Mouse (Mus musculus) midbrain, embryonic 15.5 days (tissue): ENCODE data around the gene Gm49361. TPM values are rescaled to one million over a fixed set of nuclear protein-coding genes. Genes with fewer than 3 reads are reported as not detected.

Source experiments
- ATAC-seq: fragments of 200-750 bp; cut with Nextera tagmentation; replicated peaks from 2 replicates; pipeline ENCODE4 v1.8.0; 2017; ENCODE audit warnings: moderate TSS enrichment
- H3K27ac ChIP-seq: fragments of 300-500 bp; sonication (generic); 2 replicates; pipeline ENCODE4 v1.5.1; 2015; ENCODE audit warnings: mild to moderate bottlenecking, inconsistent platforms
- H3K27me3 ChIP-seq: fragments of 300-500 bp; sonication (generic); replicated peaks from 2 replicates; pipeline ENCODE4 v1.6.1; 2015; ENCODE audit warnings: inconsistent platforms
- H3K36me3 ChIP-seq: fragments of 300-500 bp; sonication (generic); replicated peaks from 2 replicates; pipeline ENCODE4 v1.6.1; 2015; ENCODE audit warnings: inconsistent platforms
- H3K4me1 ChIP-seq: fragments of 300-500 bp; sonication (generic); 2 replicates; pipeline ENCODE4 v1.6.1; 2015; ENCODE audit warnings: inconsistent platforms
- H3K4me2 ChIP-seq: fragments of 300-500 bp; sonication (generic); 2 replicates; pipeline ENCODE4 v1.6.1; 2015; ENCODE audit warnings: inconsistent platforms, mild to moderate bottlenecking, moderate library complexity
- H3K4me3 ChIP-seq: fragments of 300-500 bp; sonication (generic); 2 replicates; pipeline ENCODE4 v1.5.1; 2015; ENCODE audit warnings: mild to moderate bottlenecking, inconsistent platforms
- H3K9ac ChIP-seq: fragments of 300-500 bp; sonication (generic); 2 replicates; pipeline ENCODE4 v1.6.1; 2015; ENCODE audit warnings: mild to moderate bottlenecking, inconsistent platforms
- H3K9me3 ChIP-seq: fragments of 300-500 bp; sonication (generic); 2 replicates; pipeline ENCODE4 v1.6.1; 2016; ENCODE audit warnings: inconsistent platforms
- WGBS: fragments of 180-500 bp; shearing (Covaris S2); methylation state at CpG from one replicate; pipeline ENCODE4 v1.1.7; 2015; ENCODE audit warnings: mixed read lengths; 5-methylcytosine and 5-hydroxymethylcytosine counted together
- polyA plus RNA-seq: library from polyadenylated mRNA; unstranded; fragments of >200 nt; fragmentation: Nextera tagmentation; extraction: Ambion mirVana; gene quantifications from 2 replicates; pipeline ENCODE4 v1.2.1, GENCODE M21; 2015

Gene Gm49361
- polyA plus RNA-seq, 1 experiment from 2014 or later = not detected

DNA sequence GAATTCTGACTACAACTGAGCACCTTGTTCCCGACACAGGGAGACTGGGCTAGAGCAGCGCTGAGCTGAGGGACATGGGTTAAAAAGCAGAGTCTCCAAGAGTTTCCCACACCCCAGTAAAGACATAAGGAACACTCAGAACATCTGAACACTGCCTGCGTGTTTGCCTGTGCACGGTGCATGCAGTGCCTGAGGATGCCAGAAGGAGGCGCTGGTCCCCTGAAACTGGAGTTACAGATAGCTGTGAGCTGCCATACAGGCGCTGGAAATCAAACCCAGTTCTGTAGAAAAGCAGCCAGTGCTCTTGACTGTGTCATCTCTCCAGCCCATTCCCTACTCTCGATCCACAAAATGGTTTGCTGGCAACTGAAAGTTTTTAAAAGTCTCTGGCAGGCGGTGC lies 19.7 kb downstream of the Gm49361 start:
- H3K27me3 ChIP-seq = no peaks in the 10 kb centered on the region
- no peak overlapping the region for H3K9ac ChIP-seq
- no peak for ATAC-seq
- H3K4me2 ChIP-seq = no peak overlapping the region
- no peak overlapping the region for H3K27ac ChIP-seq
- H3K4me1 ChIP-seq = peaks cover 13% of the 10 kb centered on the region
- no peak overlapping the region for H3K4me3 ChIP-seq
- 78% methylated on average over 8 of the region's 8 CpGs for WGBS
- H3K36me3 ChIP-seq = no peaks in the 10 kb centered on the region
- no peaks in the 10 kb centered on the region for H3K9me3 ChIP-seq

DNA sequence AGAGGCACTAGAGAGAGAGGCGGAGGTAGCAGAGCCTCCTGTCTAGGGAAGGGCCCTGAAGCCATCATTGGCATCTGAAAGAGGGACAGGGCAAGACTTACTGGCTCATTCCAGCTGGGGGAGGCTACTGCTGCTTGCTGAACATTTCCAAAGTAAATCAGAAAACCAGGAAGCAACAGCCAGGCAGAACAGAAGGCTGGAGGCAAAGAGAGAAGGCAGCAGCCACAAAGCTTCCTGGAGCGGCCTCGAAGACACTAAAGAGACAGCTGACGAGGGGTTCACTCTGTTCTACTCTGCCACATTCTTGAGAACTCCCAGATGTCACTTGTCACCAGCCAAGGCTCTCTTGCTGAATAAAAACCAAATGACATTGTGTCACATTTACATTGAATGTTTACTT lies 21.4 kb downstream of the Gm49361 start:
- 78% methylated on average over 4 of the region's 4 CpGs for WGBS
- Histone ChIP-seq H3K4me2 (no peak overlapping the region), H3K27me3 (no peaks in the 10 kb centered on the region), H3K9me3 (no peaks in the 10 kb centered on the region), H3K9ac (no peak overlapping the region), H3K27ac (no peak overlapping the region), H3K4me3 (no peak overlapping the region), H3K4me1 (no peaks in the 10 kb centered on the region), H3K36me3 (no peaks in the 10 kb centered on the region)
- no peak for ATAC-seq

DNA sequence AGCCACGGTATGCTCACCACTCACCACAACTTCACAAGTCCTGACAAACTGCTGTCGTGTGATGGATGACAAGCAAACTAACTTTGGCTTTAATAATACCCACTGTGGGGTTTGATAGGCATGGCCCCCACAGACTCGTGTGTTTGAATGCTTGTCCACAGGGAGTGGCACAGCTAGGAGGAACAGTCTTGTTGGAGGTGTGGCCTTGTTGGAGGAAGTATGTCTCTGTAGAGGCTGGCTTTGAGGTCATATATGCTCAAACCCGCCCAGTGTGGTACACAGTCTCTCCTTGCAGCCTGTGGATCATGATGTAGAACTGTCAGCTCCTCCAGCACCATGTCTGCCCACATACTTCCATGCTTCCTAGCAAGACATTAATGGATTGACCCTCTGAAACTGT lies 27.7 kb downstream of the Gm49361 start:
- Histone ChIP-seq H3K36me3 (no peaks in the 10 kb centered on the region), H3K27me3 (no peaks in the 10 kb centered on the region), H3K4me3 (no peak overlapping the region), H3K4me2 (no peak overlapping the region), H3K4me1 (peaks cover 6% of the 10 kb centered on the region; the same call in 1 of the 2 replicates), H3K27ac (no peak overlapping the region), H3K9ac (no peak overlapping the region), H3K9me3 (no peaks in the 10 kb centered on the region)
- no peak for ATAC-seq
- 85% methylated on average over 4 of the region's 4 CpGs for WGBS

DNA sequence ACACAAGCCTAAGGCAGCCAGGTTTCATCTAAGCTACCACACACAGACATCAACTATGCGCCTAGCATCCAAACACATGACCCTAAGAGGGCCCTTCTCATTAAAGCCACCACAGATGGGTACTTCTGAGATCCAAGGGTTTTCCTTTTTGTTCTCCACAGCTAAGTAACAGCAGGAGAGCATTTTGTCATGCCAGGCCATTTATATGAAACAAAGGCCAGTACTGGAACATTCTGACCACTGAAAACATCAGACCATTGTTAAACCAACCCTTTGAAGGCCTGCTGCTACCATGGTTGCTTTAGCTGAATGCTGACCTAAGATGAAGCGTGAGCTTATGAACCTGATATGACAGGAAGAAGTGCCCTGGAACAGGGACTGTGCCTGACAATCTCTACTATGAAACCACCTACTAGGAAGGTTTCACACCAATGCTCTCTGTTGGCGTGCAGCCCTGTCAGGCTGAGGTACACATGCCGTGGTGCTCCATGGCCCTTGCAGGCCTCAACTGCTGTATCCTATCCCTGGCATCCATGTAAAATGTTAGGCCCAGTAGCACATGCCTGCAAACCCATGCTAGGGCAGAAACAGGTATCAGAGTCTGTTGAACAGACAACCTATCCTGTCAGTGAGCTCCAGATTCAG lies 29.2 kb downstream of the Gm49361 start:
- Histone ChIP-seq H3K9me3 (no peaks in the 10 kb centered on the region), H3K4me2 (no peak overlapping the region), H3K4me3 (no peak overlapping the region), H3K4me1 (peaks cover 6% of the 10 kb centered on the region; the same call in 1 of the 2 replicates), H3K36me3 (no peaks in the 10 kb centered on the region), H3K27me3 (no peaks in the 10 kb centered on the region), H3K27ac (no peak overlapping the region), H3K9ac (no peak overlapping the region)
- no peak for ATAC-seq
- WGBS = 61% methylated on average over 4 of the region's 4 CpGs

DNA sequence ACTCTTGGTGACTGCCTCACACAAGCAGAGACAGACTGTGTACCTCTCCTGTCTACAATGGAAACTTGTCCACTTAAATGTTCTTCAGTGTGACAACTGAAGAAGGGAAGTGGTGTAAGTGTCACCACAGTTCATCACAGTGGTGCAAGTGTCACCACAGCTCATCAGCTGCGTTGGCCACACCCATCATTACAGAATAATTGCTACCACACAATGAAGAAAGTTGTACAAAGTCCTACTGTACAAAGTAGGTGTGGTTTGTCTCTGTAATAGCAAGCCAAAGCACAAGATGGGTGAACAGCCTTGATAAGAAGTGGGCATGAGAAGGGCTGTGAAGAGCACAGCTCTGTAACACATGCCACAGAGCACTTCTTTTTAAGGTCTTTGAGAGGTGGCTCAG lies 33.0 kb downstream of the Gm49361 start:
- Histone ChIP-seq H3K4me1 (peaks cover 24% of the 10 kb centered on the region), H3K27ac (no peak overlapping the region), H3K4me2 (no peak overlapping the region), H3K9me3 (no peaks in the 10 kb centered on the region), H3K27me3 (no peaks in the 10 kb centered on the region), H3K9ac (no peak overlapping the region), H3K4me3 (no peak overlapping the region), H3K36me3 (no peaks in the 10 kb centered on the region)
- WGBS = 94% methylated on average over 1 of the region's 1 CpGs
- no peak for ATAC-seq

DNA sequence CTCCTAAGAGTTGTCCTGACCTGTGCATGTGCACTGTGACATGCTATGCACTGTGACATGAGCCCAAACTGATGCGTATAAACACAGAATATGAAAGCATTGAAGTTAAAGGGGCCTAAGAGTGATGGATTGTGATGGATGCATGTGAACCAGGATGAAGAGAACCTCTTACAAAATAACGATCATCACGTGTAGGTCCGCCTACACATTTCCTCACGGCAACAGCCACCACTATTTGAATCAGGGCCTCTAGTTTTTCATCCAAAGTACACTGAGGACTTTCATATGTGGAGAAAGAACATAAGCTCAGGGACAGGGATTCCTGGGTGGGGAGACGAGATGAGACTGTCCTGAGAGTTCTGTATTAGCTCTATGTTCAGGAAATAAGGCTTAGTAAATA lies 34.8 kb downstream of the Gm49361 start:
- no peak for ATAC-seq

DNA sequence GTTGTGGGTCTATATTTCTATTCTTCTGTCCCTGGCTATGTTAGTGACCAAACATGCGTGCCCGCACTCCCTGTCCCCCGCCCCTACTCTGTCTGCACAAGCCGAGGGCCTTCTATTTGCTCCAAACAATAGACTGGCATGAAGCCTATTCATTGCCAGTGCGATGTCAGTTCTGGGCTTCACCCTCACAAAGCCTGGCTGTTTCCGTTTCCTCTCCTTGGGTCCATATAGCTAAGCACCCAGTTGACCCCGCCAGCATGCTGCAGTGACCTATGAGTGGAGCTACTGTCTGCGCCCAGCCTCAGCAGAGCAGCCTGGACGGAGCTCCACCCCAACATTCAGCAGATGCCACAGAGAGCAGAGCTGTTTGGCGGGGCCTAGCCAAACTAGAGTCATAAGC lies 36.7 kb downstream of the Gm49361 start:
- H3K4me3 ChIP-seq = no peak overlapping the region
- no peaks in the 10 kb centered on the region for H3K27me3 ChIP-seq
- H3K9me3 ChIP-seq = no peaks in the 10 kb centered on the region
- no peak overlapping the region for H3K9ac ChIP-seq
- 17% methylated on average over 10 of the region's 10 CpGs for WGBS
- no peak overlapping the region for H3K4me2 ChIP-seq
- no peaks in the 10 kb centered on the region for H3K36me3 ChIP-seq
- peaks cover 35% of the 10 kb centered on the region for H3K4me1 ChIP-seq
- 0 out of 2 replicates have a peak overlapping the region, but pooled peaks have one; percentile 20 for H3K27ac ChIP-seq
- peak; percentile 44; the same call in 1 of the 2 replicates for ATAC-seq

More for the DNA sequence above, 34.8 kb downstream of the Gm49361 start:
- no peaks in the 10 kb centered on the region for H3K9me3 ChIP-seq
- 91% methylated on average over 6 of the region's 6 CpGs for WGBS
- H3K36me3 ChIP-seq = no peaks in the 10 kb centered on the region
- H3K4me2 ChIP-seq = no peak overlapping the region
- peaks cover 35% of the 10 kb centered on the region for H3K4me1 ChIP-seq
- H3K27me3 ChIP-seq = no peaks in the 10 kb centered on the region
- H3K4me3 ChIP-seq = no peak overlapping the region
- no peak overlapping the region for H3K9ac ChIP-seq
- H3K27ac ChIP-seq = no peak overlapping the region

DNA sequence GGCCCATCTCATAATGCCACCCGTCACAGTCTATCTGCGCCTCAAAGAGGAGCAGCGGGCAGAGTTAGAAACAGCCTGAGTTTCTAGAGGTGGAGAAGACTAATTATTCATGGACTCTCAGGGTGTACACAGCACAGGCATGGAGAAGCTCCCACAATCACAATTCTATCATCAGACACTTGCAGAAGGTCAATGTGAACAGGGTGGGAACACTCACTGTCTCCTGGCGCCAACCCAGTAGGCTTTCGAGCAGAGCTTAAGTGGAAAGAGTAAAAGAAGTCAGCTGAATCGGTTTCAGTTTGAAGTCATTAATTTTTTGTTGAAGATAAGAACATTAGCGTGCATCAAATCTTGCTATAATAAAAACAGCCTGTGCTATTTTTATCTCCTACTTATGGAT lies 37.3 kb downstream of the Gm49361 start:
- ATAC-seq = no peak
- Histone ChIP-seq H3K4me1 (peaks cover 35% of the 10 kb centered on the region), H3K4me2 (no peak overlapping the region), H3K4me3 (no peak overlapping the region), H3K27me3 (no peaks in the 10 kb centered on the region), H3K9me3 (no peaks in the 10 kb centered on the region), H3K36me3 (no peaks in the 10 kb centered on the region), H3K27ac (no peak overlapping the region), H3K9ac (no peak overlapping the region)
- 62% methylated on average over 7 of the region's 7 CpGs for WGBS

DNA sequence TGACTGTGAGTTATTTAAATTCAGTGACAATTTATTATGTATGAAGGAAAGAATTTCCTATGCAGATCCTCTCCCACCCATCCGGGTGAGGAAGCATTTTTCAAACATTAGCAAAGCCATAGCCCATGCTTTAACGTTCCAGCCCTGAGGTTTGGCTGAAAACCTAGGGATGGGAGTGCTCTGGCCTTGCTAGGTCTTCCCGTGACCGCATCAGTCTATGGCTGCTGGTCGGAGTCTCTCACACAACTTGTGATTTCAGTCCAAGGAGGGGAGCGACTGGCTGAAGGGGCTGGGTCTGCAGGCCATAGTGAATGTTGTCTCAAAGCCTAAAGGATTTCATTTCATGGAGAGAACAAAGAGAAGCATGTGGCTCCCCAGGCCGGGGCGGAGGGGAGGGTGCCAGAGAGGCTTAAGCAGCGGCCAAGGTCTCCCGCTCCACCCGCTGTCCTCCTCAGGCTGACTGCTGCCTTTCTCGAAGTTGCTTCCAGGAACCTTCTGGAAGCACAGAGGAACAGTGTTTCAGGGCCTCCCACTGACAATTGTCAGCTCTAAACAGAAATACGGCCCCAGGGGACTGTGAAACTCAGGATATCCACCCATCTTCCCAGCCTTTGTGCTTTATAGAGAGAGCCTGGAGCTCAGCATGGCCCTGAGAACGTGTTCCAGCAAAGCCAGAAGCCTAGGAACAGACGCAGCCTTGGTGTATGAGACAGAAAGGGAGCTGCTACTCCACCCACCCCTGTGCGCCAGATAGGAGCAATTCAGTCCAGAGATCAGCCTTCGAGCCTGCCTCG lies 38.6 kb downstream of the Gm49361 start:
- H3K9me3 ChIP-seq = no peaks in the 10 kb centered on the region
- H3K36me3 ChIP-seq = no peaks in the 10 kb centered on the region
- ATAC-seq = peak; percentile 53
- H3K4me1 ChIP-seq = peaks cover 36% of the 10 kb centered on the region
- H3K27me3 ChIP-seq = no peaks in the 10 kb centered on the region
- H3K9ac ChIP-seq = peak overlapping the region; percentile 24; the same call in 1 of the 2 replicates
- no peak overlapping the region for H3K4me3 ChIP-seq
- H3K27ac ChIP-seq = peak overlapping the region; percentile 69
- H3K4me2 ChIP-seq = peak overlapping the region; percentile 16; the same call in 1 of the 2 replicates
- 21% methylated on average over 18 of the region's 18 CpGs for WGBS

DNA sequence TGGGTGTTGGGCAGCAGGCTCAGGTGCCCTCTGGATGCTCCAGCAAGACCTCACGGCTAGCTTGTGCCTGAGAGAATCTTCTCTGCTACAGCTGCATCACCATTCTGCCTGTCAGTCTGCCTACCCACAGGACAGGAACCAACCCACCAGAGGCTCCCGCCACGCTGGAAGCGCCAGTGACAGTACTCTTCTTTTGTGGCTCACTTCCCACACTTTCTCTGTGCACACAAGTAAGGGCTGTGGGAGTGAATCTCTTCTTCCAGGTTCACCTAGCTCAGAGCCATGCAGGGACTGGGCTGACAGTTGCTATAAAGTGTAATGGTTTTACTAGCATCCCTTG lies 39.2 kb downstream of the Gm49361 start:
- Histone ChIP-seq H3K4me3 (no peak overlapping the region), H3K27ac (peak overlapping the region; percentile 69), H3K4me1 (peaks cover 40% of the 10 kb centered on the region), H3K9me3 (no peaks in the 10 kb centered on the region), H3K9ac (no peak overlapping the region; the same call in 1 of the 2 replicates), H3K27me3 (no peaks in the 10 kb centered on the region), H3K36me3 (no peaks in the 10 kb centered on the region), H3K4me2 (no peak overlapping the region)
- WGBS = 67% methylated on average over 4 of the region's 4 CpGs
- peak; percentile 40 for ATAC-seq

DNA sequence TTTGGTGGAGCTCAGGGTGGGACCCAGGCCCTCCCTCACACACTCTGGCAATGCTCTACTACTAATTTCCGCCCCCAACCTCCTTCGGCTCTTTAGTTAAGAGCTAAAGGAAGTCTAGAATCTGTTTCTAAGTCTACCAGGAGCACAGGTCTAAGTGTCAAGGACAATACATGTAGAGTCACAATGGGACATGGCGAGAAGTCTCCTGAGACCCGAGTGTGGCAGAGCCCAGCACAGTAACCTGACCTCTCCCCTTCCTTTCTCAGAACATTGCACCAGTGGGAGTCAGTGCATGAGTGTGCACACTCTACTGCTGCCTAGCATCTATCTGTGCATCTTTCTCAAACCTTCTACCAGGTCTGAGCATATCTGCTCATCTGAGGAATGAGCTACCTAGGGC lies 40.1 kb downstream of the Gm49361 start:
- WGBS = 90% methylated on average over 4 of the region's 4 CpGs
- no peak overlapping the region for H3K9ac ChIP-seq
- no peak for ATAC-seq
- H3K9me3 ChIP-seq = no peaks in the 10 kb centered on the region
- no peak overlapping the region for H3K27ac ChIP-seq
- H3K4me2 ChIP-seq = no peak overlapping the region
- no peak overlapping the region for H3K4me3 ChIP-seq
- peaks cover 40% of the 10 kb centered on the region for H3K4me1 ChIP-seq
- H3K27me3 ChIP-seq = no peaks in the 10 kb centered on the region
- H3K36me3 ChIP-seq = no peaks in the 10 kb centered on the region

DNA sequence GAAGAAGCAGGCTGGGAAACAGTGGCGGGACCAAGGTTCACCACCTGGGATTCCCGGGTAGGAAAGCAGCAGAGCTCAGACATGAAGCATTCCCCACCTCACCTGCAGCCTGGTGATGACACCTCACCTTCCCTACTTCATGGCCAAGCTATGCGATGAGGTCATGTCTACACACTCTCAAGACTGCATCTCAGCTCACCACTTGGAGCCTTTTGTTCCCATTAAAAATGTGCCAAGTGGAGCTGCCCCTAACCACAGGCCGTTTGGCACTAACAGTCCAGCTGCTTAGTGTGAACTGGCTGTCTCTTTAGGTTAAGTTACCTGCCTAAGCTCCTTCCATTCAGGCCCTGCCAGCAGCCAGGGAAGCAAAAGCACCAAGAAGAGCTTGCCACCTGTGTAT lies 40.8 kb downstream of the Gm49361 start:
- 93% methylated on average over 4 of the region's 4 CpGs for WGBS

More for the DNA sequence above, 40.8 kb downstream of the Gm49361 start:
- Histone ChIP-seq H3K27me3 (no peaks in the 10 kb centered on the region), H3K27ac (no peak overlapping the region), H3K4me3 (no peak overlapping the region), H3K36me3 (no peaks in the 10 kb centered on the region), H3K4me2 (no peak overlapping the region), H3K9ac (no peak overlapping the region), H3K4me1 (peaks cover 40% of the 10 kb centered on the region), H3K9me3 (no peaks in the 10 kb centered on the region)
- no peak for ATAC-seq
